Mouse (Mus musculus) CH12.LX (cell line): ENCODE results near the gene Palm. TPM values are rescaled to one million over a fixed set of nuclear protein-coding genes. Genes with fewer than 3 reads are reported as not detected.

Experiments
- DNase-seq: peaks from one replicate; pipeline ENCODE4 v3.0.0-alpha.2; 2013; ENCODE audit errors: extremely low read depth
- H3K27ac ChIP-seq: 2 replicates; pipeline ENCODE4 v1.5.1; 2012; ENCODE audit warnings: low read depth, mild to moderate bottlenecking, control low read depth, moderate library complexity; ENCODE audit not compliant: insufficient read depth
- H3K27me3 ChIP-seq: replicated peaks from 2 replicates; pipeline ENCODE3; 2012; ENCODE audit warnings: inconsistent platforms
- H3K36me3 ChIP-seq, 2 experiments: replicated peaks in 1 of 2; 2 replicates each; pipeline versions ENCODE3 to v1.6.1; 2012; ENCODE audit warnings: inconsistent platforms in 1 of 2, low read length in 1 of 2, mild to moderate bottlenecking in 1 of 2, mixed read lengths in 1 of 2, moderate library complexity in 1 of 2; ENCODE audit not compliant: control insufficient read depth in 1 of 2, insufficient read depth in 1 of 2
- H3K4me1 ChIP-seq, 2 experiments: 2 replicates each; pipeline ENCODE4 v1.6.1; 2012; ENCODE audit warnings: inconsistent platforms in 1 of 2, moderate library complexity in 1 of 2; ENCODE audit not compliant: insufficient read depth in 2 of 2, control insufficient read depth in 1 of 2
- H3K4me2 ChIP-seq: 2 replicates; pipeline ENCODE4 v1.6.1; 2012; ENCODE audit warnings: low read depth, mild to moderate bottlenecking, control low read depth; ENCODE audit not compliant: poor library complexity, insufficient read depth, severe bottlenecking
- H3K4me3 ChIP-seq, 3 experiments: fragments of 150-350 bp in 1 of 3; sonication (generic) in 1 of 3; replicated peaks in 1 of 3; 2 replicates each; pipeline versions ENCODE3 to v1.5.1; 2011 to 2012; ENCODE audit warnings: low read depth in 2 of 3, low read length in 2 of 3, mild to moderate bottlenecking in 2 of 3, moderate library complexity in 2 of 3, control low read depth in 1 of 3, improper control_type of control experiment in 1 of 3, inconsistent platforms in 1 of 3, mixed read lengths in 1 of 3; ENCODE audit not compliant: poor library complexity in 1 of 3
- H3K79me2 ChIP-seq: replicated peaks from 2 replicates; pipeline ENCODE4 v1.6.1; 2012; ENCODE audit warnings: mild to moderate bottlenecking, moderate library complexity; ENCODE audit not compliant: control insufficient read depth, poor library complexity, insufficient read depth, severe bottlenecking; ENCODE audit errors: extremely low read depth
- H3K9ac ChIP-seq: 2 replicates; pipeline ENCODE4 v1.6.1; 2012; ENCODE audit warnings: low read depth, mild to moderate bottlenecking, control low read depth, moderate library complexity; ENCODE audit not compliant: insufficient read depth
- H3K9me3 ChIP-seq: replicated peaks from 2 replicates; pipeline ENCODE3; 2012; ENCODE audit warnings: low read length, inconsistent platforms, mixed read lengths
- CHD1 ChIP-seq: IDR thresholded peaks from 2 replicates; pipeline ENCODE4 v1.6.1; 2012; ENCODE audit warnings: low read depth, low read length, improper control_type of control experiment, inconsistent platforms
- CHD2 ChIP-seq: IDR thresholded peaks from 2 replicates; pipeline ENCODE4 v1.6.1; 2011; ENCODE audit warnings: low read length, improper control_type of control experiment
- CTCF ChIP-seq, 2 experiments: IDR thresholded peaks in 1 of 2; conservative IDR thresholded peaks in 1 of 2; 2 replicates each; pipeline ENCODE4 v1.5.1; 2011 to 2012; ENCODE audit warnings: low read depth in 2 of 2, low read length in 2 of 2, improper control_type of control experiment in 1 of 2, inconsistent platforms in 1 of 2, mild to moderate bottlenecking in 1 of 2, moderate library complexity in 1 of 2
- E2F4 ChIP-seq: IDR thresholded peaks from 2 replicates; pipeline ENCODE4 v1.6.1; 2011; ENCODE audit warnings: low read depth, low read length, improper control_type of control experiment; ENCODE audit not compliant: insufficient replicate concordance
- GABPA ChIP-seq: IDR thresholded peaks from 2 replicates; pipeline ENCODE4 v1.6.1; 2012; ENCODE audit warnings: low read depth, low read length, improper control_type of control experiment, inconsistent platforms; ENCODE audit not compliant: insufficient replicate concordance
- HCFC1 ChIP-seq: IDR thresholded peaks from 2 replicates; pipeline ENCODE4 v1.6.1; 2012; ENCODE audit warnings: low read depth, mild to moderate bottlenecking, inconsistent platforms, low read length, improper control_type of control experiment
- IRF4 ChIP-seq: IDR thresholded peaks from 2 replicates; pipeline ENCODE4 v1.6.1; 2014; ENCODE audit warnings: low read depth, mild to moderate bottlenecking, inconsistent platforms, low read length, improper control_type of control experiment
- JUN ChIP-seq: IDR thresholded peaks from 2 replicates; pipeline ENCODE4 v1.6.1; 2011; ENCODE audit warnings: low read depth, mild to moderate bottlenecking, low read length, improper control_type of control experiment, moderate library complexity; ENCODE audit not compliant: insufficient read depth
- KAT2A ChIP-seq: IDR thresholded peaks from 2 replicates; pipeline ENCODE4 v1.6.1; 2012; ENCODE audit warnings: low read length, improper control_type of control experiment, inconsistent platforms; ENCODE audit not compliant: insufficient replicate concordance
- MAZ ChIP-seq: IDR thresholded peaks from 2 replicates; pipeline ENCODE4 v1.6.1; 2012; ENCODE audit warnings: low read depth, mild to moderate bottlenecking, inconsistent platforms, low read length, improper control_type of control experiment, moderate library complexity
- NELFE ChIP-seq: IDR thresholded peaks from 2 replicates; pipeline ENCODE4 v1.6.1; 2011; ENCODE audit warnings: low read depth, low read length, improper control_type of control experiment
- NRF1 ChIP-seq: IDR thresholded peaks from 2 replicates; pipeline ENCODE4 v1.6.1; 2014; ENCODE audit warnings: low read depth, mild to moderate bottlenecking, inconsistent platforms, low read length, improper control_type of control experiment, moderate library complexity
- PAX5 ChIP-seq: IDR thresholded peaks from 2 replicates; pipeline ENCODE4 v1.6.1; 2012; ENCODE audit warnings: low read length, inconsistent platforms, mixed read lengths
- POLR2AphosphoS2 ChIP-seq: IDR thresholded peaks from 2 replicates; pipeline ENCODE4 v1.6.1; 2011; ENCODE audit warnings: low read depth, low read length, improper control_type of control experiment
- RAD21 ChIP-seq: IDR thresholded peaks from 2 replicates; pipeline ENCODE4 v1.6.1; 2011; ENCODE audit warnings: low read depth, mild to moderate bottlenecking, low read length, improper control_type of control experiment, moderate library complexity
- SIN3A ChIP-seq: IDR thresholded peaks from 2 replicates; pipeline ENCODE4 v1.6.1; 2012; ENCODE audit warnings: low read length, improper control_type of control experiment, inconsistent platforms
- TBP ChIP-seq: conservative IDR thresholded peaks from 2 replicates; pipeline ENCODE4 v1.6.1; 2011; ENCODE audit warnings: low read depth, low read length, improper control_type of control experiment
- TCF12 ChIP-seq: IDR thresholded peaks from 2 replicates; pipeline ENCODE4 v1.6.1; 2014; ENCODE audit warnings: low read depth, mild to moderate bottlenecking, inconsistent platforms, low read length, improper control_type of control experiment
- USF1 ChIP-seq: IDR thresholded peaks from 2 replicates; pipeline ENCODE4 v1.6.1; 2014; ENCODE audit warnings: low read depth, mild to moderate bottlenecking, inconsistent platforms, low read length, improper control_type of control experiment
- USF2 ChIP-seq: conservative IDR thresholded peaks from 2 replicates; pipeline ENCODE4 v1.6.1; 2011; ENCODE audit warnings: low read depth, low read length, improper control_type of control experiment
- ZKSCAN1 ChIP-seq: IDR thresholded peaks from 2 replicates; pipeline ENCODE4 v1.6.1; 2012; ENCODE audit warnings: low read depth, inconsistent platforms, low read length, improper control_type of control experiment, borderline replicate concordance
- ZMIZ1 ChIP-seq: IDR thresholded peaks from 2 replicates; pipeline ENCODE4 v1.6.1; 2012; ENCODE audit warnings: low read depth, mild to moderate bottlenecking, inconsistent platforms, low read length, improper control_type of control experiment
- ZNF384 ChIP-seq: IDR thresholded peaks from 2 replicates; pipeline ENCODE4 v1.6.1; 2012; ENCODE audit warnings: low read depth, low read length, improper control_type of control experiment, inconsistent platforms
- dilution Hi-C: fragments of 300-500 bp; cut with MboI; formaldehyde crosslinking; loops from 2 replicates; pipeline ENCODE4 v1.14.3; 2020; ENCODE audit warnings: low sequenced_read_pairs; ENCODE audit not compliant: extremely low pct_unique_long_range_greater_than_20kb, extremely low pct_ligation_motif_present
- in situ Hi-C: fragments of 300-500 bp; cut with MboI; formaldehyde crosslinking; loops from 3 replicates; pipeline ENCODE4 v1.14.3; 2019; ENCODE audit warnings: low sequenced_read_pairs, low pct_ligation_motif_present, low pct_unique_long_range_greater_than_20kb, mixed read lengths
- polyA plus RNA-seq: library from polyadenylated mRNA; unstranded; fragments of >175 nt; gene quantifications from 2 replicates; pipeline ENCODE4 v1.2.1, GENCODE M21; 2012; ENCODE audit warnings: low read depth; ENCODE audit not compliant: insufficient read length
- total RNA-seq, 2 experiments: library from RNA; depleted of rRNA; stranded (reverse); fragments of 300-350 nt in 1 of 2; fragments of >200 nt in 1 of 2; gene quantifications; 2 replicates each; pipeline ENCODE4 v1.2.3; 2012 to 2014

Gene Palm
- total and polyA plus RNA-seq, 3 experiments = 0.78 to 5.3 (median 2.5) TPM

- dilution Hi-C loops = no loop called here
- Histone ChIP-seq H3K79me2 (peaks cover 61% of the 10 kb centered on the region), H3K4me3 (no peak overlapping the region), H3K36me3 (peaks cover 73 to 75% of the 10 kb centered on the region in 2 experiments), H3K4me1 (peaks cover 11 to 26% of the 10 kb centered on the region in 2 experiments), H3K4me2 (no peak overlapping the region), H3K9ac (no peak overlapping the region), H3K27me3 (no peaks in the 10 kb centered on the region), H3K27ac (no peak overlapping the region), H3K9me3 (no peaks in the 10 kb centered on the region)
- DNase-seq = no peak
- TF ChIP-seq ZKSCAN1 = no peak
- TF ChIP-seq NELFE = no peak
- TF ChIP-seq SIN3A = no peak
- no peak for TF ChIP-seq JUN
- no peak for TF ChIP-seq RAD21
- no peak for TF ChIP-seq KAT2A
- TF ChIP-seq MAZ = no peak
- no peak for TF ChIP-seq ZNF384
- no peak for TF ChIP-seq USF1
- TF ChIP-seq E2F4 = no peak
- no peak for TF ChIP-seq IRF4
- no peak for TF ChIP-seq GABPA
- no peak for TF ChIP-seq NRF1
- no peak for TF ChIP-seq CTCF (conservative IDR thresholded peaks at IDR 0.05 in 1 of 2, IDR thresholded peaks at IDR 0.05 in 1 of 2; ENCODE audit: low read depth in 2 of 2, low read length in 2 of 2)
- no peak for TF ChIP-seq PAX5
- no peak for TF ChIP-seq ZMIZ1
- no peak for TF ChIP-seq CHD2
- TF ChIP-seq USF2 = no peak
- TF ChIP-seq POLR2AphosphoS2 = no peak
- in situ Hi-C loops = no loop called here
Measured at GRCm38 (mm10) chr10:79858416-79859074, 65.2 kb downstream of the Palm start.

DNA sequence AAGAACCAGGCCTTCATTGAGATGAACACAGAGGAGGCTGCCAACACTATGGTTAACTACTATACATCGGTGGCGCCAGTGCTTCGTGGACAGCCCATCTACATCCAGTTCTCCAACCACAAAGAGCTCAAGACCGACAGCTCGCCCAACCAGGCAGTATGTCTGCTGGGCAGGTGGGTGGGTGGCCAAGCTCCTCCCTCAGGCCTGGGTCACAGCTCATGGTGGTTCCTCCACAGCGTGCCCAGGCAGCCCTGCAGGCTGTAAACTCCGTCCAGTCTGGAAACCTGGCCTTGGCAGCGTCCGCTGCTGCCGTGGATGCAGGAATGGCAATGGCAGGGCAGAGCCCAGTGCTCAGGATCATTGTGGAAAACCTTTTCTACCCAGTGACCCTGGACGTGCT, 65.7 kb downstream of the Palm start:
- H3K4me1 ChIP-seq = peaks cover 11 to 26% of the 10 kb centered on the region in 2 experiments

More for the DNA sequence above, 65.7 kb downstream of the Palm start:
- Histone ChIP-seq H3K4me2 (no peak overlapping the region), H3K9ac (no peak overlapping the region), H3K27me3 (no peaks in the 10 kb centered on the region), H3K4me3 (no peak overlapping the region), H3K9me3 (no peaks in the 10 kb centered on the region), H3K79me2 (peaks cover 61% of the 10 kb centered on the region), H3K36me3 (peaks cover 73 to 75% of the 10 kb centered on the region in 2 experiments), H3K27ac (no peak overlapping the region)
- DNase-seq = no peak
- in situ Hi-C loops = no loop called here
- dilution Hi-C loops = no loop called here
- no peak for TF ChIP-seq HCFC1
- TF ChIP-seq TBP = no peak
- TF ChIP-seq ZKSCAN1 = no peak
- no peak for TF ChIP-seq CHD1
- TF ChIP-seq KAT2A = no peak
- TF ChIP-seq MAZ = no peak
- no peak for TF ChIP-seq TCF12
- no peak for TF ChIP-seq PAX5
- TF ChIP-seq USF1 = no peak
- TF ChIP-seq, all 38 proteins: peak for 0
